Mouse (Mus musculus) gastrocnemius, adult 2 months (tissue): ENCODE data around the gene Olfr1129. TPM values are rescaled to one million over a fixed set of nuclear protein-coding genes. Genes with fewer than 3 reads are reported as not detected.
"Not testable (repeated sequence)": the region's sequence is repeated elsewhere in the genome, so short reads cannot be mapped to it uniquely, and the experiment has no call there.

Experiments
- DNase-seq: peaks from one replicate; pipeline ENCODE4 v3.0.0; 2022
- H3K27ac ChIP-seq: fragments of 200-600 bp; 2 replicates; pipeline ENCODE4 v1.8.1; 2022; ENCODE audit warnings: mild to moderate bottlenecking
- H3K4me3 ChIP-seq: fragments of 200-600 bp; 2 replicates; pipeline ENCODE4 v1.8.1; 2022; ENCODE audit warnings: mild to moderate bottlenecking, moderate library complexity
- CTCF ChIP-seq: fragments of 200-600 bp; IDR thresholded peaks from 2 replicates; pipeline ENCODE4 v1.8.1; 2022; ENCODE audit warnings: antibody characterized with exemption, mild to moderate bottlenecking, moderate library complexity
- intact Hi-C: fragments of 180-260 bp; cut with DNase I; formaldehyde crosslinking; loops from one replicate; pipeline ENCODE4 v1.15.1; 2025
- long read RNA-seq, 2 experiments: library from polyadenylated mRNA; stranded (forward); transcript quantifications; one replicate each; pipeline ENCODE4 v2.0.0; 2021
- total RNA-seq, 2 experiments: library from RNA; stranded (reverse); gene quantifications; 2 replicates each; pipeline ENCODE4 v1.2.3; 2021

Gene Olfr1129
- total RNA-seq: not detected
- long read RNA-seq, experiment 1: 0 reads
- long read RNA-seq, experiment 2: 0 reads

GRCm38 (mm10) chr2:87573602-87574001 is at the start of gene Olfr1129:
Olfr1129 (plus strand) TSS chr2:87573902.
- DNase-seq, H3K4me3 ChIP-seq, H3K27ac ChIP-seq, intact Hi-C loops: not testable (repeated sequence)

DNA sequence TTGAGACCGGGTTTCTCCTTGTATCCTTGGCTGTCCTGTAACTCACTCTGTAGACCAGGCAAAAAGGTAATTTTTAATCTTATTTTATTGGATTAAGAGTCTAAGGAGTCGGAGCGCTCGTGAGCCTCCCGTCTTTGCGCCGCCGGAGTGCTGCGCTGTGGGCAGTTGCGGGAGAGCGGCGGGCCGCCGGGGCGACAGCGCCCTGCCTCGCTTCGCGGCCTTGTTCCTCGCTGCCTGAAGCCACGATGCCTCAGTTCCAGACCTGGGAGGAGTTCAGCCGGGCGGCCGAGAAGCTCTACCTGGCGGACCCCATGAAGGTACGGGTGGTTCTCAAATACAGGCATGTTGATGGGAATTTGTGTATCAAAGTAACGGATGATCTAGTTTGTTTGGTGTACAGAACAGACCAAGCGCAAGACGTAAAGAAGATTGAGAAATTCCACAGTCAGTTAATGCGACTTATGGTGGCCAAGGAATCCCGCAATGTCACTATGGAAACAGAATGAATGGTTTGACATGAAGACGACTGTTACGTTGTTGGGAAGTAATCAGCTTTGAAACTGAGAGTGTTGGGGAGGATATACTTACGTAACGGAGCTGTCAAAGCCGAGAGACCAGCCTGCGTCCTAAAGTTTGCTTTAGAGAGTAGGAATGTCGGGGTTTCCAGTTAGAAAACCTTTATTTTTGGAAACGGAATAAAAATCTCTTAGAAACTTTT is 47.6 kb upstream of the Olfr1129 start:
- intact Hi-C loops, H3K4me3 ChIP-seq, DNase-seq, H3K27ac ChIP-seq: not testable (repeated sequence)

DNA sequence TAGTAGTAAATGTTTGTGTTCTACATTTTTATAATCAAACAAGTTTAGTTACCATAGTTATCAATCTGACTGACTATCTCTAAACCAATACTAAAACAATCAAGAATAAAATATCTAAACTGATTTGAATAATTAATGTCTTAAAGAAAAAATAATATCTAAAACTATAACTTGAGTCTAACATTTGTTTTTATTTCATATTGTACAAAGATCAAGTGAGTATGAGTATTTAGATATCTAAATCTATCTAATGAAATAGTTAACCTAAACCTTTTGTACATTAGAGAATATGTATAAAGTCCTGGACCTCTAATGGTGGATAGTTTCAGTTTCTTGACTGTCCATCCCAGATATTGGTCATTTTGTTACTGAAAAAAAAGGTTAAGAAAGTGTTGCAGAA is 42.2 kb upstream of the Olfr1129 start, which contains the start of gene Olfr153:
Gene Olfr153 (plus strand): TSS at position 301 of the 400 bp plus-strand sequence.
- intact Hi-C loops: no loop called here
- TF ChIP-seq CTCF: no peak
- no peak for DNase-seq
- Histone ChIP-seq H3K4me3 (no peak within 1 kb of the TSS), H3K27ac (no peak within 1 kb of the TSS)

- Histone ChIP-seq H3K4me3 (no peak overlapping the region), H3K27ac (no peak overlapping the region)
- no peak for DNase-seq
- intact Hi-C loops: no loop called here
- TF ChIP-seq CTCF: no peak
Measured at GRCm38 (mm10) chr2:87534826-87535225, 38.9 kb upstream of the Olfr1129 start.

DNA sequence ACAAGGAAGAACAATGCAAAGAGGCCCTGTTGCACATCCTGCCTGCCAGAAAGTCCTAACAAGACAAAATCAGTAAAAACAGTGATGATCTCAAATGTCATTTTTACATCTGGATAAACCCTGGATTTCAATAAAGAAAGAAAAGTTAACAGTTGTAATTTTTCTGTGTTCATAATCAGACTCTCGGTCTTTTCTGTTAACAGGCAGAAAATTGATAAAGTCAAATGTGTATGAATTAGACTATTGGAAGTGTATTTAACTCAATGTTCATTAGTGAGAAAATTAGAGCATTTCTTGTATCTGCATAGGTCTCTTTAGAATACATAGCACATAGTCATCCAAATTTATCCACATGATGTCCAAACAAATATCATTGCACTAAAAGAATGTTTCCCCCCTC is 28.3 kb upstream of the Olfr1129 start, which contains the start of gene Olfr1128:
Gene Olfr1128 (minus strand): TSS at position 101 of the 400 bp plus-strand sequence.
- Histone ChIP-seq H3K27ac (no peak within 1 kb of the TSS), H3K4me3 (no peak within 1 kb of the TSS)
- no peak for TF ChIP-seq CTCF
- intact Hi-C loops: no loop called here
- no peak for DNase-seq

DNA sequence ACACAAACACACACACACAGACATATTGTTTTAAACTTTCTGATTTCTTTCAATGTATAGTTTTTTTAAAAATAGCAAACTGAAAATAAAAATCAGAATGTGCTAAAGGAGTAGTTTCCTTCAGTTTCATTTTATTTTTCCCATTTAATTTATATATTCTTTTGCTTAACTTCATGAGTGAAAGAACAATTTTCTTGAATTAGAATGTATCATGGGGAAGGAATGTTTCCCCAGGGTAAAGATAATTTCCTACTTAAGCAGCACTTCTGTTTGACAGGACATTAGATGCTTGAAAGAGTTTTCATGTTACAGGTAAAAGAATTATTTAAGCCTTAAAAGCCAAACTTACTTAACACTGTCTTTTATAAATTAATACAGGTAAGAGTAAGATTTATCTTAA is 32.2 kb downstream of the Olfr1129 start, which contains the start of gene Olfr1130:
Gene Olfr1130 (plus strand): TSS at position 301 of the 400 bp plus-strand sequence.
- DNase-seq, intact Hi-C loops, H3K27ac ChIP-seq, H3K4me3 ChIP-seq: not testable (repeated sequence)

DNA sequence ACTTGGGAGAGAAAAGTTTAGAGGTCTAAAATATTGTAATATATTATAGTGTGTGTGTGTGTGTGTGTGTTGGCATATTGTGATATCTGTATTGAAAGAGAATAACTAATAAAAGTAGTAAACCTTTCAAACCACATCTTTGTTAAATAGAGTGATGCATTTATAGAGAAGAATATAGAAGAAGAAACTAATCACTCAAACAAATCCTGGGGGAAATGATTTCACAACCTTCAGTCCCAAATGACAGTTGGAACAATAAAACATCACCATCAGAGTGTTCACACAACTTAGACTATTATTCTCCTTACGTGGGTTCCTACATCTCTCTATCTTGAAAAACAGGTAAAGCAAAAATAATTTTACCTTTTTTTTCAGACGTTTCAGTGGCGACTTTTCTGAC is 53.1 kb downstream of the Olfr1129 start, which contains the start of gene Olfr1131:
Gene Olfr1131 (plus strand): TSS at position 301 of the 400 bp plus-strand sequence.
- DNase-seq: no peak
- Histone ChIP-seq H3K4me3 (no peak within 1 kb of the TSS), H3K27ac (no peak within 1 kb of the TSS)
- no peak for TF ChIP-seq CTCF
- intact Hi-C loops: no loop called here

Other genes starting within 250 kb of the Olfr1129 start
- not detected for gene Olfr1120, start 219.1 kb upstream of the Olfr1129 start, total RNA-seq
- gene Olfr1121, start 204.0 kb upstream of the Olfr1129 start, total RNA-seq: not detected
- not detected for gene Olfr1122, start 188.1 kb upstream of the Olfr1129 start, total RNA-seq
- not detected for gene Olfr1123, start 157.3 kb upstream of the Olfr1129 start, total RNA-seq
- gene Olfr1124, start 143.6 kb upstream of the Olfr1129 start, total RNA-seq: not detected
- not detected for gene Olfr1126, start 119.9 kb upstream of the Olfr1129 start, total RNA-seq
- gene Pramel7, start 76.8 kb upstream of the Olfr1129 start, total RNA-seq: not detected
- not detected for gene Pramel6, start 67.3 kb upstream of the Olfr1129 start, total RNA-seq
- gene Olfr153, start 42.1 kb upstream of the Olfr1129 start, total RNA-seq: not detected
- gene Olfr1128, start 28.4 kb upstream of the Olfr1129 start, total RNA-seq: not detected
- gene Olfr1130, start 32.3 kb downstream of the Olfr1129 start, total RNA-seq: not detected
- not detected for gene Olfr1131, start 53.2 kb downstream of the Olfr1129 start, total RNA-seq
- gene Olfr1132, start 63.6 kb downstream of the Olfr1129 start, total RNA-seq: not detected
- not detected for gene Olfr1133, start 73.5 kb downstream of the Olfr1129 start, total RNA-seq
- not detected for gene Olfr1134, start 84.6 kb downstream of the Olfr1129 start, total RNA-seq
- not detected for gene Olfr1135, start 99.8 kb downstream of the Olfr1129 start, total RNA-seq
- not detected for gene Olfr1136, start 120.0 kb downstream of the Olfr1129 start, total RNA-seq
- gene Olfr1137, start 139.3 kb downstream of the Olfr1129 start, total RNA-seq: not detected
- not detected for gene Olfr1138, start 166.1 kb downstream of the Olfr1129 start, total RNA-seq
- gene Olfr1140, start 169.8 kb downstream of the Olfr1129 start, total RNA-seq: not detected
- not detected for gene Olfr1141, start 180.1 kb downstream of the Olfr1129 start, total RNA-seq
- not detected for gene Olfr152, start 205.6 kb downstream of the Olfr1129 start, total RNA-seq
- not detected for gene Olfr1143, start 226.7 kb downstream of the Olfr1129 start, total RNA-seq
- not detected for gene Olfr1145, start 235.9 kb downstream of the Olfr1129 start, total RNA-seq